Mouse (Mus musculus) intestine, embryonic 16.5 days (tissue): Measurements from ENCODE around the gene Obp2b. TPM values are rescaled to one million over a fixed set of nuclear protein-coding genes. Genes with fewer than 3 reads are reported as not detected.
"Not testable (repeated sequence)": the region's sequence is repeated elsewhere in the genome, so short reads cannot be mapped to it uniquely, and the experiment has no call there.

Experiments
- ATAC-seq: fragments of 200-750 bp; cut with Nextera tagmentation; 2 replicates; pipeline ENCODE4 v1.8.0; 2017; ENCODE audit warnings: moderate TSS enrichment, moderate library complexity
- H3K27ac ChIP-seq: fragments of 300-500 bp; sonication (generic); 2 replicates; pipeline ENCODE4 v1.5.1; 2014; ENCODE audit warnings: mild to moderate bottlenecking, low read length
- H3K27me3 ChIP-seq: fragments of 300-500 bp; sonication (generic); replicated peaks from 2 replicates; pipeline ENCODE4 v1.6.1; 2014; ENCODE audit warnings: low read length, control low read depth, mixed read lengths; ENCODE audit not compliant: control insufficient read depth, insufficient read depth
- H3K36me3 ChIP-seq: fragments of 300-500 bp; sonication (generic); 2 replicates; pipeline ENCODE4 v1.6.1; 2014; ENCODE audit warnings: low read length, control low read depth; ENCODE audit not compliant: control insufficient read depth, insufficient read depth
- H3K4me1 ChIP-seq: fragments of 300-500 bp; sonication (generic); 2 replicates; pipeline ENCODE4 v1.6.1; 2014; ENCODE audit warnings: low read length, control low read depth, mixed read lengths; ENCODE audit not compliant: control insufficient read depth, insufficient read depth
- H3K4me2 ChIP-seq: fragments of 300-500 bp; sonication (generic); 2 replicates; pipeline ENCODE4 v1.6.1; 2014; ENCODE audit warnings: low read depth, low read length, control low read depth
- H3K4me3 ChIP-seq: fragments of 300-500 bp; sonication (generic); 2 replicates; pipeline ENCODE4 v1.5.1; 2014; ENCODE audit warnings: mild to moderate bottlenecking, low read length
- H3K9ac ChIP-seq: fragments of 300-500 bp; sonication (generic); 2 replicates; pipeline ENCODE4 v1.6.1; 2014; ENCODE audit warnings: low read depth, low read length
- H3K9me3 ChIP-seq: fragments of 300-500 bp; sonication (generic); 2 replicates; pipeline ENCODE4 v1.6.1; 2016; ENCODE audit warnings: low read length, control low read depth; ENCODE audit not compliant: control insufficient read depth
- WGBS: fragments of 180-500 bp; shearing (Covaris S2); extraction: QIAGEN DNeasy Blood & Tissue Kit; methylation state at CpG from one replicate; pipeline ENCODE4 v1.1.7; 2014; 5-methylcytosine and 5-hydroxymethylcytosine counted together
- polyA plus RNA-seq: library from polyadenylated mRNA; unstranded; fragments of >200 nt; fragmentation: Nextera tagmentation; extraction: Ambion mirVana; gene quantifications from 2 replicates; pipeline ENCODE4 v1.2.1, GENCODE M21; 2015

Gene Obp2b
- polyA plus RNA-seq: not detected in 2 replicates

- H3K27ac ChIP-seq, H3K36me3 ChIP-seq, H3K4me3 ChIP-seq, H3K9ac ChIP-seq, H3K4me2 ChIP-seq, H3K27me3 ChIP-seq, ATAC-seq, H3K9me3 ChIP-seq, H3K4me1 ChIP-seq: not testable (repeated sequence)
- 71% methylated on average over 3 of the region's 3 CpGs for WGBS
Measured at GRCm38 (mm10) chr2:25736709-25737108, at the start of gene Obp2b. Gene Obp2b (plus strand): TSS chr2:25737009.

GRCm38 (mm10) chr2:25694605-25695004, 42.2 kb upstream of the Obp2b start:
- Histone ChIP-seq H3K4me2 (no peak overlapping the region), H3K27me3 (no peaks in the 10 kb centered on the region), H3K4me3 (no peak overlapping the region), H3K36me3 (no peaks in the 10 kb centered on the region), H3K27ac (no peak overlapping the region), H3K4me1 (no peaks in the 10 kb centered on the region), H3K9me3 (no peaks in the 10 kb centered on the region), H3K9ac (no peak overlapping the region)
- ATAC-seq: peak; percentile 79

- Histone ChIP-seq H3K4me3 (no peak overlapping the region), H3K27me3 (no peaks in the 10 kb centered on the region), H3K4me2 (no peak overlapping the region), H3K27ac (no peak overlapping the region), H3K9ac (no peak overlapping the region), H3K9me3 (no peaks in the 10 kb centered on the region), H3K36me3 (no peaks in the 10 kb centered on the region), H3K4me1 (no peaks in the 10 kb centered on the region)
- no peak for ATAC-seq
- WGBS: 70% methylated on average over 4 of the region's 4 CpGs
Measured at GRCm38 (mm10) chr2:25696951-25697350, 39.9 kb upstream of the Obp2b start.

- Histone ChIP-seq H3K36me3 (no peaks in the 10 kb centered on the region), H3K4me1 (no peaks in the 10 kb centered on the region), H3K27ac (no peak overlapping the region), H3K9ac (no peak overlapping the region), H3K4me2 (no peak overlapping the region), H3K4me3 (no peak overlapping the region), H3K27me3 (no peaks in the 10 kb centered on the region), H3K9me3 (no peaks in the 10 kb centered on the region)
- ATAC-seq: no peak
- WGBS: 83% methylated on average over 2 of the region's 2 CpGs
Measured at GRCm38 (mm10) chr2:25698696-25699095, 38.1 kb upstream of the Obp2b start.

- H3K4me3 ChIP-seq, H3K27me3 ChIP-seq, H3K4me2 ChIP-seq, H3K36me3 ChIP-seq, H3K4me1 ChIP-seq, H3K9ac ChIP-seq, H3K9me3 ChIP-seq, ATAC-seq, H3K27ac ChIP-seq: not testable (repeated sequence)
- 64% methylated on average over 3 of the region's 3 CpGs for WGBS
Measured at GRCm38 (mm10) chr2:25699743-25700142, 37.1 kb upstream of the Obp2b start, which contains the start of gene Obp2a. Gene Obp2a (plus strand): TSS chr2:25700043.

GRCm38 (mm10) chr2:25701001-25701400, 35.8 kb upstream of the Obp2b start:
- Histone ChIP-seq H3K4me2 (no peak overlapping the region), H3K27me3 (no peaks in the 10 kb centered on the region), H3K36me3 (no peaks in the 10 kb centered on the region), H3K9ac (no peak overlapping the region), H3K4me3 (no peak overlapping the region), H3K9me3 (no peaks in the 10 kb centered on the region), H3K4me1 (no peaks in the 10 kb centered on the region), H3K27ac (no peak overlapping the region)
- ATAC-seq: no peak
- WGBS: 77% methylated on average over 5 of the region's 5 CpGs

- 80% methylated on average over 4 of the region's 4 CpGs for WGBS
- H3K36me3 ChIP-seq: no peaks in the 10 kb centered on the region
Measured at GRCm38 (mm10) chr2:25703706-25704105, 33.1 kb upstream of the Obp2b start.

GRCm38 (mm10) chr2:25706643-25707481, 29.9 kb upstream of the Obp2b start, which contains the start of gene Bmyc:
Gene Bmyc (plus strand): TSS chr2:25706739.
- Histone ChIP-seq H3K4me1 (peaks cover 12% of the 10 kb centered on the region; the same call in 1 of the 2 replicates), H3K4me3 (peak within 1 kb of the TSS; percentile 78), H3K9me3 (no peaks in the 10 kb centered on the region), H3K27ac (peak within 1 kb of the TSS; percentile 86), H3K9ac (peak within 1 kb of the TSS; percentile 85), H3K4me2 (peak within 1 kb of the TSS; percentile 96), H3K36me3 (no peaks in the 10 kb centered on the region), H3K27me3 (no peaks in the 10 kb centered on the region)
- WGBS: under 1% methylated on average over 78 of the region's 78 CpGs
- ATAC-seq: peak; percentile 91

More at GRCm38 (mm10) chr2:25703706-25704105, 33.1 kb upstream of the Obp2b start:
- Histone ChIP-seq H3K27me3 (no peaks in the 10 kb centered on the region), H3K4me1 (0 out of 2 replicates have a peak, but pooled peaks cover 6% of the 10 kb centered on the region), H3K9me3 (no peaks in the 10 kb centered on the region), H3K9ac (no peak overlapping the region), H3K4me2 (no peak overlapping the region), H3K4me3 (no peak overlapping the region), H3K27ac (no peak overlapping the region)
- ATAC-seq: no peak

- Histone ChIP-seq H3K27me3 (no peaks in the 10 kb centered on the region), H3K9ac (no peak overlapping the region), H3K9me3 (no peaks in the 10 kb centered on the region), H3K27ac (no peak overlapping the region), H3K4me3 (0 out of 2 replicates have a peak overlapping the region, but pooled peaks have one; percentile 2), H3K4me1 (peaks cover 13% of the 10 kb centered on the region; the same call in 1 of the 2 replicates), H3K4me2 (peak overlapping the region; percentile 10; the same call in 1 of the 2 replicates), H3K36me3 (no peaks in the 10 kb centered on the region)
- 77% methylated on average over 2 of the region's 2 CpGs for WGBS
- no peak for ATAC-seq
Measured at GRCm38 (mm10) chr2:25708121-25708520, 28.7 kb upstream of the Obp2b start.
